Mouse (Mus musculus) myocyte (in vitro differentiated cells): Measurements from ENCODE around the gene Crybg1.

Experiments
- E2F4 ChIP-seq: IDR thresholded peaks from one replicate; pipeline ENCODE4 v1.6.1; 2011; ENCODE audit warnings: mild to moderate bottlenecking, control low read depth, moderate library complexity; ENCODE audit not compliant: insufficient read depth
- POLR2A ChIP-seq: IDR thresholded peaks from one replicate; pipeline ENCODE4 v1.6.1; 2011; ENCODE audit warnings: low read depth, mild to moderate bottlenecking, control low read depth, moderate library complexity; ENCODE audit not compliant: insufficient read length
- TCF12 ChIP-seq: IDR thresholded peaks from one replicate; pipeline ENCODE4 v1.6.1; 2011; ENCODE audit warnings: mild to moderate bottlenecking, control low read depth; ENCODE audit not compliant: poor library complexity, insufficient read depth, severe bottlenecking
- USF1 ChIP-seq: IDR thresholded peaks from one replicate; pipeline ENCODE4 v1.6.1; 2011; ENCODE audit warnings: low read depth, mild to moderate bottlenecking, control low read depth, moderate library complexity

- TF ChIP-seq POLR2A (no peak), TCF12 (no peak), USF1 (no peak), E2F4 (no peak)
These were observed 103.9 kb downstream of the Crybg1 start for GRCm38 (mm10) chr10:44044727-44045126.
